Mouse (Mus musculus) hindbrain, embryonic 11.5 days (tissue): ENCODE results near the gene Ccs. TPM values are rescaled to one million over a fixed set of nuclear protein-coding genes. Genes with fewer than 3 reads are reported as not detected.
"Not testable (repeated sequence)": the region's sequence is repeated elsewhere in the genome, so short reads cannot be mapped to it uniquely, and the experiment has no call there.

ENCODE experiments used
- ATAC-seq: fragments of 200-750 bp; cut with Nextera tagmentation; 2 replicates; pipeline ENCODE4 v1.8.0; 2017; ENCODE audit warnings: mild to moderate bottlenecking, moderate TSS enrichment, moderate library complexity; ENCODE audit not compliant: low FRiP score
- DNase-seq: peaks from one replicate; pipeline ENCODE4 v3.0.0-alpha.2; 2015; ENCODE audit warnings: low spot score
- H3K27ac ChIP-seq: fragments of 300-500 bp; sonication (generic); 2 replicates; pipeline ENCODE4 v1.5.1; 2014; ENCODE audit warnings: mild to moderate bottlenecking, low read depth, low read length
- H3K27me3 ChIP-seq: fragments of 300-500 bp; sonication (generic); 2 replicates; pipeline ENCODE4 v1.6.1; 2014; ENCODE audit warnings: mild to moderate bottlenecking, low read length, moderate library complexity, mixed read lengths; ENCODE audit not compliant: control insufficient read depth, insufficient read depth
- H3K36me3 ChIP-seq: fragments of 300-500 bp; sonication (generic); 2 replicates; pipeline ENCODE4 v1.6.1; 2014; ENCODE audit warnings: mild to moderate bottlenecking, low read length, moderate library complexity, mixed read lengths; ENCODE audit not compliant: control insufficient read depth, insufficient read depth
- H3K4me1 ChIP-seq: fragments of 300-500 bp; sonication (generic); replicated peaks from 2 replicates; pipeline ENCODE4 v1.6.1; 2014; ENCODE audit warnings: low read length, mixed read lengths; ENCODE audit not compliant: control insufficient read depth, insufficient read depth
- H3K4me2 ChIP-seq: fragments of 300-500 bp; sonication (generic); replicated peaks from 2 replicates; pipeline ENCODE4 v1.6.1; 2014; ENCODE audit warnings: mild to moderate bottlenecking, low read depth, low read length
- H3K4me3 ChIP-seq: fragments of 300-500 bp; sonication (generic); 2 replicates; pipeline ENCODE4 v1.5.1; 2014; ENCODE audit warnings: low read depth, low read length
- H3K9ac ChIP-seq: fragments of 300-500 bp; sonication (generic); 2 replicates; pipeline ENCODE4 v1.6.1; 2014; ENCODE audit warnings: low read depth, low read length
- H3K9me3 ChIP-seq: fragments of 300-500 bp; sonication (generic); 2 replicates; pipeline ENCODE4 v1.6.1; 2016; ENCODE audit warnings: low read length; ENCODE audit not compliant: control insufficient read depth
- WGBS: fragments of 180-500 bp; shearing (Covaris S2); extraction: QIAGEN DNeasy Blood & Tissue Kit; methylation state at CpG from one replicate; pipeline ENCODE4 v1.1.7; 2014; 5-methylcytosine and 5-hydroxymethylcytosine counted together
- polyA plus RNA-seq: library from polyadenylated mRNA; unstranded; fragments of >200 nt; fragmentation: Nextera tagmentation; extraction: Ambion mirVana; gene quantifications from 2 replicates; pipeline ENCODE4 v1.2.1, GENCODE M21; 2014

The Ccs gene
- polyA plus RNA-seq, 1 experiment from 2014 or later, result 43.7 TPM

DNA sequence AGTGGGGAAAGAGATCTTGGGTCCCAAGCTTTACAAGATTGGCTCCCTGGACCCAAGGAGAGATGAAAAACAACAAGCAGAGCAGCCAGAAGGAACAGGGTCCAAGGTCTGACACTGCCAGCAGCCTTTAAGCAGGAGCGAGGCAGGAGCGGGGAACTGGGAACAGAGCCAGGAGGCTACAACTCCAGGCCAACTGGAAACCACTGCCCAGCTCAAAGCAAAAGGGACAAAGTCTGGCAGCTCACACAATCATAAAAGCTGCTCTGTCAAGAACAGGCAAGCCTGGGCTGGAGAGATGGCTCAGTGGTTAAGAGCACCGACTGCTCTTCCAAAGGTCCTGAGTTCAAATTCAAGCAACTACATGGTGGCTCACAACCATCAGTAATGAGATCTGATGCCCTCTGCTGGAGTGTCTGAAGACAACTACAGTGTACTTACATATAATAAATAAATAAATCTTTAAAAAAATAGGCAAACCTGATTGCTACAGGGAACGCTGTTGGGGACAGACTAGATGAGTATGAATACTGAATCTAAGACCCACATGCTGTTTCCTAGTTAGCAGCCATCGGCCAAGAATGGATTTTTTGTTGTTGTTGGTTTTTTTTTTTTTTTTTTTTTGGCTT lies 18.3 kb downstream of the Ccs start:
- H3K9me3 ChIP-seq, result no peaks in the 10 kb centered on the region
- no peak overlapping the region for H3K4me3 ChIP-seq
- no peak overlapping the region for H3K4me2 ChIP-seq
- H3K27ac ChIP-seq, result no peak overlapping the region
- WGBS, result 86% methylated on average over 5 of the region's 5 CpGs
- H3K27me3 ChIP-seq, result no peaks in the 10 kb centered on the region
- DNase-seq (no peak), ATAC-seq (no peak)
- H3K4me1 ChIP-seq, result no peaks in the 10 kb centered on the region
- no peaks in the 10 kb centered on the region for H3K36me3 ChIP-seq
- no peak overlapping the region for H3K9ac ChIP-seq

- H3K4me1 ChIP-seq, result no peaks in the 10 kb centered on the region
- no peak overlapping the region for H3K4me2 ChIP-seq
- no peaks in the 10 kb centered on the region for H3K27me3 ChIP-seq
- no peak overlapping the region for H3K4me3 ChIP-seq
- no peaks in the 10 kb centered on the region for H3K9me3 ChIP-seq
- H3K36me3 ChIP-seq, result no peaks in the 10 kb centered on the region
- H3K9ac ChIP-seq, result no peak overlapping the region
- no peak overlapping the region for H3K27ac ChIP-seq
- no peak for DNase-seq
- no peak for ATAC-seq
- WGBS, result 55% methylated on average over 1 of the region's 1 CpGs
Measured at GRCm38 (mm10) chr19:4817182-4817835, 21.8 kb downstream of the Ccs start.

- Histone ChIP-seq H3K36me3 (no peaks in the 10 kb centered on the region), H3K9me3 (no peaks in the 10 kb centered on the region), H3K9ac (no peak overlapping the region), H3K4me2 (no peak overlapping the region), H3K4me3 (no peak overlapping the region), H3K27me3 (no peaks in the 10 kb centered on the region), H3K27ac (no peak overlapping the region), H3K4me1 (no peaks in the 10 kb centered on the region)
- ATAC-seq, result no peak
- 80% methylated on average over 6 of the region's 6 CpGs for WGBS
- DNase-seq, result peak; percentile 44
Measured at GRCm38 (mm10) chr19:4813015-4813414, 26.1 kb downstream of the Ccs start.

DNA sequence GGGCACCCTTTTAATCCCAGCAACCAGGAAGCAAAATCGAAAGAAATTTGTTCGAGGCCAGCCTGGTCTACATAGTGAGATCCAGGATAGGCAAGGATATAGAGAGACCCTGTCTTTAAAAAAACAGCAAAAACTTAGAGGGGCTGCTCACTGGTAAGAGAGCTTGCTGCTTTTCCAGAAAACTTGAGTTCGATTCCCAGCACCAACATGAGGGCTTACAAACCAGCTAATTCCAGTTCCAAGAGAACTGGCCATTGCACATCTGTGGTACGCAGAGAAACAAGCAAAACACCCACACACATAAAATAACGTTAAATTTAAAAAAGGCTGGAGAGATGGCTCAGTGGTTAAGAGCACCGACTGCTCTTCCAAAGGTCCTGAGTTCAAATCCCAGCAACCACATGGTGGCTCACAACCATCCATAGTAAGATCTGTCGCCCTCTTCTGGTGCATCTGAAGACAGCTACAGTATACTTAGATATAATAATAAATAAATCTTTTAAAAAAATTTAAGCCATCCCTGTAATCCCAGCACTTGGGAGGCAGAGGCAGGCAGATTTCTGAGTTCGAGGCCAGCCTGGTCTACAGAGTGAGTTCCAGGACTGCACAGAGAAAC lies 26.7 kb downstream of the Ccs start:
- not testable (repeated sequence) for H3K27me3 ChIP-seq, H3K27ac ChIP-seq, DNase-seq, H3K9me3 ChIP-seq, H3K36me3 ChIP-seq, ATAC-seq, H3K4me1 ChIP-seq
- peak overlapping the region; percentile 61; the same call in 1 of the 2 replicates for H3K9ac ChIP-seq
- WGBS, result 79% methylated on average over 8 of the region's 8 CpGs
- H3K4me3 ChIP-seq, result peak overlapping the region; percentile 86
- H3K4me2 ChIP-seq, result peak overlapping the region; percentile 19

- H3K9me3 ChIP-seq, result no peaks in the 10 kb centered on the region
- H3K27me3 ChIP-seq, result no peaks in the 10 kb centered on the region
- peak overlapping the region; percentile 19 for H3K4me2 ChIP-seq
- no peaks in the 10 kb centered on the region for H3K4me1 ChIP-seq
- peak overlapping the region; percentile 86 for H3K4me3 ChIP-seq
- H3K27ac ChIP-seq, result peak overlapping the region; percentile 63
- ATAC-seq (peak; percentile 47), DNase-seq (no peak)
- no peaks in the 10 kb centered on the region for H3K36me3 ChIP-seq
- 5% methylated on average over 12 of the region's 12 CpGs for WGBS
- H3K9ac ChIP-seq, result peak overlapping the region; percentile 61
Measured at GRCm38 (mm10) chr19:4811909-4812242, 27.3 kb downstream of the Ccs start.

GRCm38 (mm10) chr19:4811063-4811908 lies 27.8 kb downstream of the Ccs start, which contains the start of the genes Gm21992 and Rbm14:
Gene Gm21992 (minus strand): TSS chr19:4811612.
Gene Rbm14 (minus strand): TSS chr19:4811634.
- Histone ChIP-seq H3K36me3 (no peaks in the 10 kb centered on the region), H3K9ac (peak within 1 kb of the TSS; percentile 72), H3K9me3 (no peaks in the 10 kb centered on the region), H3K4me3 (peak within 1 kb of the TSS; percentile 86), H3K4me2 (peak within 1 kb of the TSS; percentile 85), H3K27me3 (no peaks in the 10 kb centered on the region), H3K4me1 (no peaks in the 10 kb centered on the region), H3K27ac (peak within 1 kb of the TSS; percentile 86)
- under 1% methylated on average over 83 of the region's 83 CpGs for WGBS
- DNase-seq (peak; percentile 97), ATAC-seq (peak; percentile 98)

DNA sequence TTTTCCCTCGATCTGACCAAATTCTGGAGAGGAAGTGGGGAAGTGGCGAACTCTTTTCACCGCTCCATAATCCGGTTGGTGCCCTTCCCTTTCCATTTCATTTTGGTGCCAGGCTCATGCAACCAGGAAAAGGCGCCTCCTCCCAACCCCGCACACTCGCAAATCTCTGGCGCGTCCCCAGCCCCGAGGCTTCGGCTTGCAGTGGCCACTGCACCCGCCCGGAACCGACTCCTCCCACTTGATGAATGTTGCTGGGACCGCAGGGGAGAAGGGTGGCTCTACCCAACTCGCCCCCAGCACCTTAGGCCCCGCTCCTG lies 28.4 kb downstream of the Ccs start:
- Histone ChIP-seq H3K4me3 (peak overlapping the region; percentile 86), H3K9ac (peak overlapping the region; percentile 72), H3K27ac (peak overlapping the region; percentile 86; the same call in 1 of the 2 replicates), H3K36me3 (no peaks in the 10 kb centered on the region), H3K4me1 (no peaks in the 10 kb centered on the region), H3K27me3 (no peaks in the 10 kb centered on the region), H3K9me3 (no peaks in the 10 kb centered on the region), H3K4me2 (peak overlapping the region; percentile 85)
- DNase-seq (no peak), ATAC-seq (no peak)
- WGBS, result under 1% methylated on average over 17 of the region's 17 CpGs

DNA sequence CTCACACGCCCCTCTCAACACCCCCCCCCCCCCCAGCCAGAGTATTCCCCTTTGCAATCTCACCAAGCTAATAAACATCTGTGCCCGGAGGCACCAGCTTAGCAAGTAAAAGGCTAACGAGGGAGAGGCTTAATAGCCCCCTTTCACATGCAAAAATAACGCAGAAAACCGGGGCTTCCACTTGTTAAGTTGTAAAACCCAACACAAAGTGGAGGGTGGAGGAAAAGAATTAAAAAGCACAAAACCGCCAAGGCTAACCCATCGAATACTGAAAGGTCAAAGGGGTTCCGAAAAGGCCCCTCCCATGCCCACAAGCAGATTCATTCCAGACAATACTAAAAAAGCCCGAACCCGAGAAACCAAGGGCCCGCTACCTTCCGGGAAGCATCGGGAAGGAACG lies 28.8 kb downstream of the Ccs start:
- H3K27me3 ChIP-seq, result no peaks in the 10 kb centered on the region
- no peaks in the 10 kb centered on the region for H3K36me3 ChIP-seq
- no peaks in the 10 kb centered on the region for H3K4me1 ChIP-seq
- DNase-seq, result no peak
- peak overlapping the region; percentile 86 for H3K4me3 ChIP-seq
- no peak for ATAC-seq
- H3K4me2 ChIP-seq, result peak overlapping the region; percentile 85
- peak overlapping the region; percentile 72 for H3K9ac ChIP-seq
- H3K27ac ChIP-seq, result peak overlapping the region; percentile 86; the same call in 1 of the 2 replicates
- 0% methylated on average over 14 of the region's 14 CpGs for WGBS
- no peaks in the 10 kb centered on the region for H3K9me3 ChIP-seq
